Mouse (Mus musculus) heart, postnatal 0 days (tissue): ENCODE results near the gene Tmem114.

Experiments
- CTCF ChIP-seq: IDR thresholded peaks from 2 replicates; pipeline ENCODE4 v1.5.1; 2016; ENCODE audit warnings: antibody characterized with exemption, control low read depth, low read depth
- EP300 ChIP-seq: IDR thresholded peaks from 2 replicates; pipeline ENCODE4 v1.6.1; 2016; ENCODE audit warnings: antibody characterized with exemption, low read depth

DNA sequence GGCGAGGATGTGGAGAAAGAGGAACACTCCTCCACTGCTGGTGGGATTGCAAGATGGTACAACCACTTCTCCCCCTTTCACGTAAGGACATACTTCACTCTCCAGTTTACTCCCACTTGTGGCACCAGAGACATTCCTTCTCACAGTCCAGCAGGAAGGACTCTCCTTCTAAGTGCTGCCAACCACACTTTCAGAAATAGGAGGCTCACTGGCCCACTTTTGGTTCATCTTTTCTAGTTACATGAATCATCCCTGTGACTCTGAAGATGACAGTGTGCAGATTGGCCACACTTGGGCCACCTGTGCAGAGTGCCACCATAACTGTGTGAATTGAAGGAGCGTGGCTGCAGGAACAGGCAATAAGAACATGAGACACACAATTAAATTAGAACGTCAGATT is 4.6 kb upstream of the Tmem114 start:
- TF ChIP-seq CTCF: no peak
- TF ChIP-seq EP300: no peak
